Mouse (Mus musculus) CD8-positive naive resting alpha-beta T cell, adult 57 days (primary cell): ENCODE measurements around the gene Ucp3. TPM values are rescaled to one million over a fixed set of nuclear protein-coding genes. Genes with fewer than 3 reads are reported as not detected.

Experiments used
- total RNA-seq: library from RNA; stranded (reverse); gene quantifications from one replicate; pipeline ENCODE4 v1.2.4, GENCODE M21; 2023

Ucp3 gene
- total RNA-seq = 0.86 TPM

DNA sequence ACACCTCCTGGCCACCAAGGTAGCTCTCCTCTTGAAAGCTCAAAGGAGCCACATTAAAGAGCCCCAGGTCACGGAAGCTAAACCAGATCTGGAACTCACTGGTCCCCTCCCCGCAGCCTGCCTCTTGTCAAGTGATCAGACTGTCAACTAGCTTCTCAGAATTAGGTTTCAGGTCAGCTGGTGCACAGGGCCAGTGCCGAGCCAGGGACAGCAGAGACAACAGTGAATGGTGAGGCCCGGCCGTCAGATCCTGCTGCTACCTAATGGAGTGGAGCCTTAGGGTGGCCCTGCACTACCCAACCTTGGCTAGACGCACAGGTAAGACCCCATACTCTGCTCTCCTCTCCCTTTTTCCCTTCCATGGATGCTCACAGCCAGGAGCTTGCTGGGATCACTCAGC lies at the start of gene Ucp3:
TSS of gene Ucp3 (plus strand) at position 214 of the 400 bp plus-strand sequence.

DNA sequence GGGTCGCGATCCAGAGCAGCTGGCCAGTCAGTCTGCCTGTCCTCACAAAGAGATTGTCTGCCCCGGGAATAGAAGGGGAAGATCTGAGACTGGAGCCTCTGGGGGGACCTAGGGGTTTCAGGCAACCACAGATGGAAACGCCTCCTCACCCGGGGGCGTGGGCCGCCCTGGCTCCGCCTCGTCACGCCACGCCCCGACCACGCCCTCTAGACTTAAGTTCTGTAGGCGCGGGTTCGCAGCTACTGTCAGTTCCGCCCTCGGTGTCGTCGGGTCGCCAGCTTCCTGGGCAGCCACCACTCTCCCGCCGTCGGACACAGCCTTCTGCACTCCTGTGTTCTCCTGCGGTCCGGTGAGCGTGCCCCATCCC lies 20.3 kb downstream of the Ucp3 start, which contains the start of gene Ucp2:
TSS of gene Ucp2 (plus strand) at position 221 of the 367 bp plus-strand sequence.

DNA sequence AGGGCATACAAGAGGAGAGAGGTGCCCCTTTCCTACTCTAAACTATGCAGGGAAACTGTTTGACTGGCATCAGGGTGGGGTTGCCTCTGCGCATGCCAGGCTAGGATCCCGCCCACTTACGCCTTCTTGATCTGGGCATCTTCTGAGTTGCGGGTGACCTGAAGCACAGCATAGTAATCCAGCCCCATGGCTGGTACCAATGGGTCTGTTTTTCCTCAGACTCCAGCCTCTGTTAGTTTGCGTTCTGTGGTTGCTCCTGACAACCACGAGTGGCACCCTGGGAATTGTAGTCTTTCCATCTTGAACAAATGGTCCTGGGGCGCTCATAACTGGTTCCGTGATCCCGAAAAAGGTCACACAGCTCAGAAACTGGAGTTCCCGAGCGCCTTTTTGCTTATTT lies 41.8 kb downstream of the Ucp3 start, which contains the start of gene Dnajb13:
TSS of gene Dnajb13 (minus strand) at position 388 of the 400 bp plus-strand sequence.

Other genes with a start within 250 kb of the Ucp3 start
- gene Pgm2l1, start 245.6 kb upstream of the Ucp3 start, total RNA-seq = 30.6 TPM
- gene P4ha3, start 187.5 kb upstream of the Ucp3 start, total RNA-seq = not detected
- 71.2 TPM for gene C2cd3, start 100.8 kb upstream of the Ucp3 start, total RNA-seq
- 45.7 TPM for gene Ppme1, start 100.7 kb upstream of the Ucp3 start, total RNA-seq
- gene Ucp2, start 20.3 kb downstream of the Ucp3 start, total RNA-seq = 845 TPM
- 3.7 TPM for gene Dnajb13, start 42.0 kb downstream of the Ucp3 start, total RNA-seq
- 6.9 TPM for gene Coa4, start 64.1 kb downstream of the Ucp3 start, total RNA-seq
- gene Rab6a, start 134.4 kb downstream of the Ucp3 start, total RNA-seq = 50.9 TPM
- 28.3 TPM for gene Mrpl48, start 135.3 kb downstream of the Ucp3 start, total RNA-seq
- not detected for gene Plekhb1, start 189.4 kb downstream of the Ucp3 start, total RNA-seq
- 39.7 TPM for gene Fam168a, start 233.6 kb downstream of the Ucp3 start, total RNA-seq